Mouse (Mus musculus) limb, embryonic 13.5 days (tissue): ENCODE results near the gene Slc22a17. TPM values are rescaled to one million over a fixed set of nuclear protein-coding genes. Genes with fewer than 3 reads are reported as not detected.
A peak's percentile ranks its signal among the peaks of the same experiment; 100 is the strongest.

Experiments used
- ATAC-seq: fragments of 200-750 bp; cut with Nextera tagmentation; 2 replicates; pipeline ENCODE4 v1.8.0; 2017; ENCODE audit warnings: low read depth, moderate number of reproducible peaks, moderate TSS enrichment; ENCODE audit not compliant: low FRiP score
- H3K27ac ChIP-seq: fragments of 300-500 bp; sonication (generic); 2 replicates; pipeline ENCODE4 v1.5.1; 2015; ENCODE audit warnings: inconsistent platforms, mild to moderate bottlenecking, moderate library complexity
- H3K27me3 ChIP-seq: fragments of 300-500 bp; sonication (generic); 2 replicates; pipeline ENCODE4 v1.6.1; 2015; ENCODE audit warnings: mild to moderate bottlenecking, inconsistent platforms
- H3K36me3 ChIP-seq: fragments of 300-500 bp; sonication (generic); 2 replicates; pipeline ENCODE4 v1.6.1; 2015; ENCODE audit warnings: inconsistent platforms, mild to moderate bottlenecking, moderate library complexity
- H3K4me1 ChIP-seq: fragments of 300-500 bp; sonication (generic); 2 replicates; pipeline ENCODE4 v1.6.1; 2015; ENCODE audit warnings: inconsistent platforms
- H3K4me2 ChIP-seq: fragments of 300-500 bp; sonication (generic); replicated peaks from 2 replicates; pipeline ENCODE4 v1.6.1; 2015; ENCODE audit warnings: inconsistent platforms, mild to moderate bottlenecking, moderate library complexity
- H3K4me3 ChIP-seq: fragments of 300-500 bp; sonication (generic); 2 replicates; pipeline ENCODE4 v1.5.1; 2015; ENCODE audit warnings: moderate library complexity, mild to moderate bottlenecking, inconsistent platforms
- H3K9ac ChIP-seq: fragments of 300-500 bp; sonication (generic); 2 replicates; pipeline ENCODE4 v1.6.1; 2015; ENCODE audit warnings: mild to moderate bottlenecking, inconsistent platforms
- H3K9me3 ChIP-seq: fragments of 300-500 bp; sonication (generic); 2 replicates; pipeline ENCODE4 v1.6.1; 2016; ENCODE audit warnings: inconsistent platforms
- WGBS: fragments of 180-500 bp; shearing (Covaris S2); methylation state at CpG from one replicate; pipeline ENCODE4 v1.1.7; 2015; 5-methylcytosine and 5-hydroxymethylcytosine counted together
- microRNA counts: library from miRNA; unstranded; fragments of <30 nt; microRNA quantifications from one replicate; lab custom pipeline; 2016
- microRNA-seq: library from miRNA; unstranded; fragments of <30 nt; microRNA quantifications from one replicate; pipeline ENCODE4, GENCODE M21; 2016
- polyA plus RNA-seq: library from polyadenylated mRNA; unstranded; fragments of >200 nt; fragmentation: Nextera tagmentation; extraction: Ambion mirVana; gene quantifications from 2 replicates; pipeline ENCODE4 v1.2.1, GENCODE M21; 2015

The Slc22a17 gene
- polyA plus RNA-seq, 1 experiment from 2014 or later = 79.1 TPM

DNA sequence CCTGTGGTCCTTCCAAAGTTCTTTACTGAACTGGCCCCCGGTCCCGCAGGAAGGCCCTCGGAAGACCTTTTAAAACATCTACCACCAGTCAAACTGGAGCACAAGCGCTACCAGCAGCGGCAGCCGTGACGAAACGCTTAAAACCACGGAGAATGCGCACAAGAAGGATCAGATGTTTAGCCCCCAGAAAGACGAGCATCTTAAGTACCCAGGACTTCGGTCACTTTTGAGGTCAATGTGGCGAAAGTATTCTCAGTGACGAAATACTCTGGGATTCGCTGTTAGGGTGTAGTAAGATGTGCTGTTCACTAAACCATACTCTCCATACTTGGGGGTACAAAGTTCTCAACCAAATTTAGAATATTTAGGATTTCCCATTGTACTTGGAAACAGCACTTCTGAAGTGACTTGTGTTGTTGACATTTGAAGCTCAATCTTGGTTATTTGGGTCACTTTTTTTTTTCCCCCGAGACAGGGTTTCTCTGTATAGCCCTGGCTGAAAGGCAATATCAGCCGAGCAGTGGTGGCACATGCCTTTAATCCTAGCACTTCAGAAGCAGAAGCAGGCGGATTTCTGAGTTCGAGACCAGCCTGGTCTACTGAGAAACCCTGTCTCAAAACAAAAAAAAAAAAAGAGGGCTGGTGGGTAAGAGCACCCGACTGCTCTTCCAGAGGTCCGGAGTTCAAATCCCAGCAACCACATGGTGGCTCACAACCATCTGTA, 48.5 kb downstream of the Slc22a17 start:
- Histone ChIP-seq H3K36me3 (no peaks in the 10 kb centered on the region), H3K4me3 (peak overlapping the region; percentile 90), H3K27me3 (no peaks in the 10 kb centered on the region), H3K4me2 (peak overlapping the region; percentile 86), H3K9ac (peak overlapping the region; percentile 95), H3K4me1 (0 out of 2 replicates have a peak, but pooled peaks cover 7% of the 10 kb centered on the region), H3K9me3 (no peaks in the 10 kb centered on the region), H3K27ac (peak overlapping the region; percentile 39; the same call in 1 of the 2 replicates)
- ATAC-seq = peak; percentile 14; the same call in 1 of the 2 replicates
- WGBS = 12% methylated on average over 21 of the region's 21 CpGs

DNA sequence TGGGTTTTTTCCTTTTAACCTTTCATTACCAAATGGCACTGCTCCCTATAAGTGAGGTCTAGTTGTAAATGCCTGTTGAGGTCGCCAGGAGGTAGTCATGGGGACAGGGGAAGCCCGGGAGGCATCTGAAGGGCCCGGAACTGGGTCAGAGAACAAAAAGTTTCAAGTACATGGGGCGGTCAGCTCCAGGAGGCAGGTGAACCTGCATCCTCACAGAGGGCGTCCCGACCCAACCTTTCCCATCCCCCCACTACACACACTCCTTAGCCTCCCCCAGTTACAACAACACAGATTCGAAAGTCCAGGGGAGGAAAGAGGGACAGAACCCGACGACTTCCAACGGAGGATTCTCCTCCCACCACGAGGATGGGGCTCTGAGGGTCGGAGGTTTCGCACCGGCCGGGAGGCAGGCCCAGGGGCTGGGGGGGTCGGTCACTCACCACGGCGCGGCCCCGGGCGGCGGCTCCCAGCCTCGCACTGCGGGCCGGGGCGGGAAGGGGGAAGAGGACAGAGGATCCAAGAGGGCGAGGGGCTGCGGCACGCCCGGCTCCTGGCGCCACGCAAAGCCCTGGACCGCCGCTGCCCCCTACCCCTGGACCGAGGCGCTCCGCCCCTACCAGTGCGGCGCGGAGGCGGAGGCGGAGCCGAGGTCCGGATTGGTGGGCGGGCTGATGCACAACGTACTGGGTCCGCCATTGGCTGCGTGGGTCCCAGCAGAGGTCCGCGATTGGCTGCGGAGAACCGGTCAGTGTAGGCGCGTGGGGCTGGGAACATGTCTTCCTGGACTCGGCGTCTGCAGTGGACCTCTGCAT, 49.2 kb downstream of the Slc22a17 start:
- under 1% methylated on average over 54 of the region's 56 CpGs for WGBS
- no peaks in the 10 kb centered on the region for H3K27me3 ChIP-seq

DNA sequence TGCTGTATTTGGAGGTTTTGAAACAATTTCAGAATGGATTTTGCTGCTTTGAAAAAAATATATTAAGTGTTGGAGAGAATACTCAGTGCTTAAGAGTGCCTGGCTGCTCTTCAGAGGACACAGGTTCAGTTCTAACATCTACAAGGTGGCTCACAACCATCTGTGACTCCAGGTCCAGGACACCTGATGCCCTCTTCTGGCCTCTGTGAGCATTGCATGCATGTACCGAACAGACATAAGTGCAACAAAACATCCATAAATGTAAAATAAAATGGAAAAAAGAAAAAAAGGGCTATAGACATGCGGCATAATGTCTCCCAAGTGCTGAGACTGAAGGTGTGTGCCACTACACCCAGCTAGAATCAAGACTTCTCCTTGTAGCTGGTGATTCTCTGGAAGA, 52.4 kb downstream of the Slc22a17 start:
- Histone ChIP-seq H3K36me3 (peaks cover 25% of the 10 kb centered on the region), H3K27ac (no peak overlapping the region), H3K9ac (no peak overlapping the region), H3K4me1 (0 out of 2 replicates have a peak, but pooled peaks cover 7% of the 10 kb centered on the region), H3K27me3 (no peaks in the 10 kb centered on the region), H3K4me3 (no peak overlapping the region), H3K9me3 (no peaks in the 10 kb centered on the region), H3K4me2 (no peak overlapping the region)
- no peak for ATAC-seq
- 52% methylated on average over 2 of the region's 2 CpGs for WGBS

More for the DNA sequence above, 49.2 kb downstream of the Slc22a17 start:
- peak overlapping the region; percentile 90 for H3K4me3 ChIP-seq
- peak overlapping the region; percentile 86 for H3K4me2 ChIP-seq
- 0 out of 2 replicates have a peak, but pooled peaks cover 7% of the 10 kb centered on the region for H3K4me1 ChIP-seq
- ATAC-seq = peak; percentile 100
- peak overlapping the region; percentile 95 for H3K9ac ChIP-seq
- H3K36me3 ChIP-seq = no peaks in the 10 kb centered on the region
- H3K27ac ChIP-seq = peak overlapping the region; percentile 63; the same call in 1 of the 2 replicates
- H3K9me3 ChIP-seq = no peaks in the 10 kb centered on the region

DNA sequence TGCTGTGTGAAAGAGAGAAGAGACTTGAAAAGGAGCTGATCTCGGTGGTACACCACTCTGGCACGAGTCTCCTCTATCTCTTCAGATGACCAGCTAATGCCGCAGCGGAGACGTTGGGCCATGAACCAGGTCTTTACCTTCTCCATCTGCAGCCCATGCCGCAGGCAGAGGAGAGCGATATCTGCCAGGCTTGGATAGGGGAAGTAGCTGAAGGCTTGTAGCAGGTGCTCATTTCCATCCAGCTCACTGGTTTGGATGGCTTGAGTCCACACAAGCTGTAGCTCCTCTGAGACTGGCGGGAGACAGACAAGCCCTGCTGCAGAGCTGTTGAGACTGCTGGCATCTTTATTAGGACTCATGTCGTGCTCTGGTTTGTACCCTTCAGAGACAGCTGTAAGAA, 55.0 kb downstream of the Slc22a17 start:
- H3K4me2 ChIP-seq = no peak overlapping the region
- no peaks in the 10 kb centered on the region for H3K9me3 ChIP-seq
- no peak overlapping the region for H3K27ac ChIP-seq
- H3K4me3 ChIP-seq = no peak overlapping the region
- H3K36me3 ChIP-seq = peaks cover 40% of the 10 kb centered on the region
- no peaks in the 10 kb centered on the region for H3K4me1 ChIP-seq
- 92% methylated on average over 9 of the region's 9 CpGs for WGBS
- no peaks in the 10 kb centered on the region for H3K27me3 ChIP-seq
- H3K9ac ChIP-seq = no peak overlapping the region
- no peak for ATAC-seq

DNA sequence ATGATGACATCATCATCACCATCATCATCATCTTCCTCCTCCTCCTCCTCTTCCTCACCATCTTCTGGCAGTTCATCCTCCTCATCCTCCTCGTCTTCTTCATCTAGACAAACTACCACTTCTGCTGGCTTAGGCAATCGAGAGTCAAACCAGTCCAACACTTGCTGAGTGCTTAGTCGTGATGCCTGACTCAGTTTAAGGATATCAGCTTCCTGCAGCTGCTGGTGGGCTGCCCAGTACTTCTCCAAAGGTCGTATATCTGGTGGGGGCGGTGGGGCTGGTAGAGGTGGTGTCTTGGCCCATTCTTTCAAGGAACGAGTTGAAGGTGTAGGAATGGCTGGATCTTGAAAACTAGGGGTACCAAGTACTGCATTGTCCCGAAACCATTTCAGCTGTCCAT, 56.2 kb downstream of the Slc22a17 start:
- Histone ChIP-seq H3K36me3 (peaks cover 40% of the 10 kb centered on the region), H3K27me3 (no peaks in the 10 kb centered on the region), H3K27ac (no peak overlapping the region), H3K4me3 (no peak overlapping the region), H3K9me3 (no peaks in the 10 kb centered on the region), H3K9ac (no peak overlapping the region), H3K4me2 (no peak overlapping the region), H3K4me1 (no peaks in the 10 kb centered on the region)
- ATAC-seq = no peak
- 86% methylated on average over 7 of the region's 7 CpGs for WGBS

MicroRNA genes within 50 kb of the gene (microRNA counts, 519-probe panel; counts per million panel counts)
- 2,703 counts per million, percentile 42 among the panel's probes with 10 or more counts for microRNA mmu-miR-208a (lab: Ali Mortazavi, UCI)

Small RNA genes lying within 50 kb of the gene (microRNA-seq; reads per million reads assigned to microRNA genes)
- gene Mir208a = 9.1 reads per million, percentile 26 among the genes with 10 or more reads in this experiment

Other genes starting within 250 kb of the Slc22a17 start
- gene 1700123O20Rik, start 226.9 kb downstream of the Slc22a17 start, polyA plus RNA-seq = 96.6 and 98.0 TPM in 2 replicates
- gene Acin1, start 226.2 kb downstream of the Slc22a17 start, polyA plus RNA-seq = 166 and 167 TPM in 2 replicates
- 0.31 and 0.33 TPM in 2 replicates for gene Gm29776, start 214.3 kb downstream of the Slc22a17 start, polyA plus RNA-seq
- gene Cebpe, start 201.0 kb downstream of the Slc22a17 start, polyA plus RNA-seq = not detected in 2 replicates
- gene Slc7a8, start 131.2 kb downstream of the Slc22a17 start, polyA plus RNA-seq = 1.7 and 2.3 TPM in 2 replicates
- not detected in 2 replicates for gene Rnf212b, start 99.0 kb downstream of the Slc22a17 start, polyA plus RNA-seq
- gene Homez, start 42.2 kb downstream of the Slc22a17 start, polyA plus RNA-seq = 8.9 and 12.7 TPM in 2 replicates
- gene Ppp1r3e, start 35.6 kb downstream of the Slc22a17 start, polyA plus RNA-seq = 0.60 and 1.6 TPM in 2 replicates
- 4.0 and 4.4 TPM in 2 replicates for gene Bcl2l2, start 29.8 kb downstream of the Slc22a17 start, polyA plus RNA-seq
- gene Gm20521, start 29.7 kb downstream of the Slc22a17 start, polyA plus RNA-seq = 0.13 and 0.42 TPM in 2 replicates
- gene Pabpn1, start 20.6 kb downstream of the Slc22a17 start, polyA plus RNA-seq = 139 TPM in 2 replicates
- 46.7 and 50.4 TPM in 2 replicates for gene Efs, start 13.0 kb upstream of the Slc22a17 start, polyA plus RNA-seq
- gene Il25, start 19.6 kb upstream of the Slc22a17 start, polyA plus RNA-seq = 0.24 and 0.27 TPM in 2 replicates
- 16.1 and 17.6 TPM in 2 replicates for gene Cmtm5, start 23.1 kb upstream of the Slc22a17 start, polyA plus RNA-seq
- gene Myh6, start 53.8 kb upstream of the Slc22a17 start, polyA plus RNA-seq = 1.9 and 2.2 TPM in 2 replicates
- not detected in 2 replicates for gene Gm17428, start 63.8 kb upstream of the Slc22a17 start, polyA plus RNA-seq
- 23.8 and 24.9 TPM in 2 replicates for gene Myh7, start 81.5 kb upstream of the Slc22a17 start, polyA plus RNA-seq
- gene Ngdn, start 102.3 kb upstream of the Slc22a17 start, polyA plus RNA-seq = 86.3 and 88.1 TPM in 2 replicates
- gene Zfhx2, start 179.2 kb upstream of the Slc22a17 start, polyA plus RNA-seq = 5.6 and 6.2 TPM in 2 replicates
- 22.9 and 24.5 TPM in 2 replicates for gene Thtpa, start 181.7 kb upstream of the Slc22a17 start, polyA plus RNA-seq
- gene Ap1g2, start 193.5 kb upstream of the Slc22a17 start, polyA plus RNA-seq = 13.1 and 13.7 TPM in 2 replicates
- gene Jph4, start 203.8 kb upstream of the Slc22a17 start, polyA plus RNA-seq = 1.9 and 2.2 TPM in 2 replicates